Mouse (Mus musculus) testis, adult 2 months (tissue): ENCODE results near the gene Slc22a13. TPM values are rescaled to one million over a fixed set of nuclear protein-coding genes. Genes with fewer than 3 reads are reported as not detected.
A peak's percentile ranks its signal among the peaks of the same experiment; 100 is the strongest.

Experiments used
- H3K27ac ChIP-seq: fragments of 200-500 bp; 2 replicates; pipeline ENCODE4 v1.5.1; 2012; ENCODE audit warnings: low read depth, low read length; ENCODE audit not compliant: control insufficient read depth, insufficient read depth
- H3K27me3 ChIP-seq: fragments of 200-500 bp; 2 replicates; pipeline ENCODE4 v1.6.1; 2012; ENCODE audit warnings: mild to moderate bottlenecking, low read length, moderate library complexity; ENCODE audit not compliant: control insufficient read depth, insufficient read depth
- H3K36me3 ChIP-seq: fragments of 200-500 bp; 2 replicates; pipeline ENCODE4 v1.6.1; 2012; ENCODE audit warnings: mild to moderate bottlenecking, low read length; ENCODE audit not compliant: control insufficient read depth, insufficient read depth
- H3K4me1 ChIP-seq: fragments of 200-500 bp; 2 replicates; pipeline ENCODE4 v1.6.1; 2012; ENCODE audit warnings: low read length; ENCODE audit not compliant: control insufficient read depth, insufficient read depth
- H3K4me3 ChIP-seq: fragments of 200-500 bp; 2 replicates; pipeline ENCODE4 v1.5.1; 2012; ENCODE audit warnings: low read depth, mild to moderate bottlenecking, low read length, moderate library complexity, mixed read lengths; ENCODE audit not compliant: control insufficient read depth
- CTCF ChIP-seq: fragments of 200-500 bp; IDR thresholded peaks from 2 replicates; pipeline ENCODE4 v1.5.1; 2012; ENCODE audit warnings: low read depth, mild to moderate bottlenecking, inconsistent platforms, low read length, moderate library complexity; ENCODE audit not compliant: control insufficient read depth, insufficient read depth, insufficient replicate concordance
- POLR2A ChIP-seq: fragments of 200-500 bp; IDR thresholded peaks from 2 replicates; pipeline ENCODE4 v1.6.1; 2012; ENCODE audit warnings: low read depth, mild to moderate bottlenecking, inconsistent platforms, low read length, moderate library complexity; ENCODE audit not compliant: control insufficient read depth
- polyA plus RNA-seq: library from polyadenylated mRNA; depleted of rRNA; stranded (reverse); fragments of >200 nt; gene quantifications from 2 replicates; pipeline ENCODE4 v1.2.3, GENCODE M21; 2012; rRNA removed

Gene Slc22a13
- polyA plus RNA-seq, 1 experiment = 0.07 TPM

GRCm38 (mm10) chr9:119149601-119150000 lies 59.3 kb downstream of the Slc22a13 start:
- Histone ChIP-seq H3K27me3 (no peaks in the 10 kb centered on the region), H3K4me1 (no peaks in the 10 kb centered on the region), H3K36me3 (no peaks in the 10 kb centered on the region), H3K27ac (no peak overlapping the region), H3K4me3 (no peak overlapping the region)
- TF ChIP-seq POLR2A = no peak
- 0 out of 2 replicates have a peak, but pooled peaks have one; percentile 4 for TF ChIP-seq CTCF

- no peaks in the 10 kb centered on the region for H3K27me3 ChIP-seq
- no peaks in the 10 kb centered on the region; the same call in 1 of the 2 replicates for H3K36me3 ChIP-seq
- H3K27ac ChIP-seq = no peak overlapping the region
- H3K4me3 ChIP-seq = no peak overlapping the region
- TF ChIP-seq POLR2A = no peak
- no peak for TF ChIP-seq CTCF
- no peaks in the 10 kb centered on the region for H3K4me1 ChIP-seq
Measured at GRCm38 (mm10) chr9:119146098-119146770, 62.7 kb downstream of the Slc22a13 start.

DNA sequence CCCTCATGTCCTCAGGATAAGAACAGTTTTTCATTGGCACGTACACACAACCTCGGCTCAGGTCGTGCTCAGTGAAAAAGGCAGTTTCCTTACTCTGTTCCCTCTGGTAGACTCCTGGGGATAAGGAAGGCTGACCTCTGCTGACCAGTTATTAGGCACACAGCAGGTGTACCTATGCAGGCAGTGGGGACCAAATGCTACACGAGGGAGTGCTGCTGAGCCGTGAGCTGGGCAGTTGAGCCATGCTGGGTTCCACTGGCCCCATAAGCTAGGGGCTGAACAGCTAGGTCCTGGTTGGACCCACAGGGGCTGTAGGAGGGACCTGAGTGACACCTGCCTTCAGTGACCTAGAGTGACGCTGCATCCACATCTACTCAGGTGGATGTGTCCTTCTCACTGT lies 63.3 kb downstream of the Slc22a13 start:
- no peak overlapping the region for H3K27ac ChIP-seq
- H3K4me3 ChIP-seq = no peak overlapping the region
- H3K36me3 ChIP-seq = no peaks in the 10 kb centered on the region; the same call in 1 of the 2 replicates
- no peaks in the 10 kb centered on the region for H3K4me1 ChIP-seq
- H3K27me3 ChIP-seq = no peaks in the 10 kb centered on the region
- no peak for TF ChIP-seq CTCF
- TF ChIP-seq POLR2A = no peak

DNA sequence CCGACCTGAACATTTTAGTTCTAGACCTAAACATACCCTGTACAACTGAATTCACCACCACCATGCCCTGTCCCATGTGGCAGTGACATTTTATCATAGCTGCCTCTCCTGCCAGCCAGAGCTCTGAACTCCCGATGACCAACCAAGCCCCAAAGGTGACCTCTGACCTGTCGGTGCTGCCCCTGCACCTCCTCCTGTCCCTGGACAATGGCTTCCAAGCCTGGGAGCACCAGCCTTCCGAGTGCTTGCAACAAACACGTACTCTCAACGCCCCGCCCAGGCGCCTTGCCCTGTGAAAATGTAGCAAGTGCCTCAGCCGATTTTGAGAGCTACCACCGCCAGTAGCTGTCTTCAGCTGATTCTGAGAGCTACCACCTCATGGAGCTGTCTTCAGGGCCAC lies 63.8 kb downstream of the Slc22a13 start:
- H3K4me1 ChIP-seq = no peaks in the 10 kb centered on the region
- H3K27me3 ChIP-seq = no peaks in the 10 kb centered on the region
- TF ChIP-seq POLR2A (no peak), CTCF (no peak)
- H3K36me3 ChIP-seq = no peaks in the 10 kb centered on the region; the same call in 1 of the 2 replicates
- H3K27ac ChIP-seq = no peak overlapping the region
- H3K4me3 ChIP-seq = no peak overlapping the region

DNA sequence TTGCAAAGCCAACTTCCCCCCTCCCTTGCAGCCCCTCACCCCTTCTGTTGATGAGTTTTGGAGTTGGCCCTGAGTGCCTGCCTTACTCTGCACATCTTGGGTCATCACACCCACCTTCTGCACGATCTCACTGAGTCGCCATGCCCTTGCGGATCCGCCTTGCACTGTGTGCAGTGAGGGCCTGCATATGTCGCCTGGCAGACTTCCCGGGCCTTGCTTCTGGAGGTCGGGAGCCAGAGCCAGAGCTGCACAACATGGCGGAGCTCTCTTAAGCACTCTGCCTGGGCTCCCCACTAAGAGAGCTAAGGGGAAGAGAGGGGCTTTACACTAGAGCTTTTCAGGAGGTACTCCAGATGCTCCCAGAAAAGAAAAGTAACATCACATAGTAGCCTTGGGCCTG lies 64.2 kb downstream of the Slc22a13 start:
- Histone ChIP-seq H3K27ac (no peak overlapping the region), H3K36me3 (no peaks in the 10 kb centered on the region; the same call in 1 of the 2 replicates)

DNA sequence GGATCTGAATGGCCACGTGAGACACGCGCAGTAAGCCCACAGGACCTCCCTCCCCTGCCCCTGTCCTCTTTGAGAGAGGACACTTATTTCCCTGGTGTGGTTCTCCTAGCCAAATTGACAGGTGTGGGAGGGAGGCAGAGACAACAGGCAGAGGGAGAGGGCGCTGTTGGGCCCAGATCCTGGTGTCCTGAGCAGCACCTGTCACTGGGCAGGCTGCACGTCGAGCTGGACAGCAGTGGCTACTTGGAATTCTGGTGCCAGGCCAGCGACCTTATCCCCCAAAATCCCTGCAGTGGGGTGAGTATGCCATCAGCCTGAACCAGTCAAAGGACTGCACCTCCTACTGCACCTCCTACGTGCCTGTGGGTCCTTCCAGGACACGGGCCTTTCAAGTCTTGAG lies 65.5 kb downstream of the Slc22a13 start:
- Histone ChIP-seq H3K4me3 (no peak overlapping the region), H3K36me3 (no peaks in the 10 kb centered on the region; the same call in 1 of the 2 replicates), H3K4me1 (no peaks in the 10 kb centered on the region), H3K27ac (no peak overlapping the region), H3K27me3 (no peaks in the 10 kb centered on the region)
- no peak for TF ChIP-seq POLR2A
- TF ChIP-seq CTCF = no peak

More for the DNA sequence above, 64.2 kb downstream of the Slc22a13 start:
- H3K4me1 ChIP-seq = no peaks in the 10 kb centered on the region
- no peaks in the 10 kb centered on the region for H3K27me3 ChIP-seq
- TF ChIP-seq POLR2A = no peak
- TF ChIP-seq CTCF = no peak
- no peak overlapping the region for H3K4me3 ChIP-seq

Other genes with a start within 250 kb of the Slc22a13 start
- 8.7 and 11.4 TPM in 2 replicates for gene Vill, start 156.3 kb downstream of the Slc22a13 start, polyA plus RNA-seq
- gene Plcd1, start 115.6 kb downstream of the Slc22a13 start, polyA plus RNA-seq = 13.4 and 13.9 TPM in 2 replicates
- 24.9 and 26.2 TPM in 2 replicates for gene Dlec1, start 106.6 kb downstream of the Slc22a13 start, polyA plus RNA-seq
- 1.0 TPM in 2 replicates for gene Acaa1b, start 52.0 kb downstream of the Slc22a13 start, polyA plus RNA-seq
- not detected in 2 replicates for gene Gm47289, start 49.9 kb downstream of the Slc22a13 start, polyA plus RNA-seq
- gene Oxsr1, start 113.3 kb upstream of the Slc22a13 start, polyA plus RNA-seq = 6.6 and 6.9 TPM in 2 replicates
- gene Acaa1a, start 130.6 kb upstream of the Slc22a13 start, polyA plus RNA-seq = 13.7 and 15.6 TPM in 2 replicates
- gene Myd88, start 132.3 kb upstream of the Slc22a13 start, polyA plus RNA-seq = 13.0 and 14.8 TPM in 2 replicates
- gene Xylb, start 148.3 kb upstream of the Slc22a13 start, polyA plus RNA-seq = 6.5 and 6.9 TPM in 2 replicates
- 342 and 379 TPM in 2 replicates for gene Slc22a14, start 156.5 kb upstream of the Slc22a13 start, polyA plus RNA-seq
- gene Acvr2b, start 193.0 kb upstream of the Slc22a13 start, polyA plus RNA-seq = 2.3 and 2.5 TPM in 2 replicates
- 3.0 and 3.2 TPM in 2 replicates for gene Exog, start 235.8 kb upstream of the Slc22a13 start, polyA plus RNA-seq